Mouse (Mus musculus): ENCODE measurements at regions not wholly inside any gene's neighbourhood (a gene's known extent, or its start where the extent isn't known, plus 50 kb on each side); places are given as distances from the start of the nearest gene placed in this dataset.

DNA sequence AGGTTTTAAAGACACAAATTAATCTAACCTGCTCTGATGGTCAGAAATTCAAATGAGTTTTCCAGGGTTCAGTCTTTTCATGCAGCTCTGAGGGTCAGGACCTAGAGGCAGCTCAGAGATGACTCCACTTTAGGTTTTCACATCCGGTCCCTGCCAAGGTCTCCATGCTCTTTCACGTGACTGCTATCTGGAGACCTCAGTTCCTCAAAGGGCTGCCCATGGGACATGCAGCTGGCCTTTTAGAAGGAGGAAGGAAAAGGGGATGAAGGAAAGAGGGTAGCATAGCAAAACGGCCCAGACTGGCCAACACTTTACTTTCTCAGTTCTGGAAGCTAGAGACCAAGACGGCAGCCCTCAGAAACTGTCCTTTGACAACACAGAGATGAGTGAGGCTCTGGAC is 276.6 kb downstream of the Nuak1 start:
- no peak for TF ChIP-seq MYOG (IDR thresholded peaks at IDR 0.05; ENCODE audit: control insufficient read depth, extremely low read depth, insufficient read length)
- TF ChIP-seq MAX (IDR thresholded peaks at IDR 0.05): no peak
- no peak for TF ChIP-seq CTCF (IDR thresholded peaks at IDR 0.05; ENCODE audit: control insufficient read depth, insufficient read depth, insufficient read length)
- no peak for TF ChIP-seq CEBPB (IDR thresholded peaks at IDR 0.05; ENCODE audit: low read depth)
- no peak for TF ChIP-seq MYOD1 (IDR thresholded peaks at IDR 0.05; ENCODE audit: control insufficient read depth, insufficient read length, low read depth)
- TF ChIP-seq FOSL1 (IDR thresholded peaks at IDR 0.05; ENCODE audit: insufficient read depth, low read length, poor library complexity, severe bottlenecking): no peak
- TF ChIP-seq USF1 (IDR thresholded peaks at IDR 0.05; ENCODE audit: low read depth): no peak
- no peak overlapping the region for H3K4me3 ChIP-seq (ENCODE audit: insufficient read depth, poor library complexity, severe bottlenecking)
- H3K79me3 ChIP-seq (ENCODE audit: low read depth): no peaks in the 10 kb centered on the region
- H3ac ChIP-seq (ENCODE audit: control insufficient read depth, insufficient read length, low read depth): no peak overlapping the region
- H3K36me3 ChIP-seq (ENCODE audit: control insufficient read depth, insufficient read depth): no peaks in the 10 kb centered on the region
- no peaks in the 10 kb centered on the region for H3K79me2 ChIP-seq (ENCODE audit: control insufficient read depth, insufficient read depth)
- peaks cover 6% of the 10 kb centered on the region for H3K27me3 ChIP-seq (ENCODE audit: control insufficient read depth, insufficient read depth, insufficient read length)

DNA sequence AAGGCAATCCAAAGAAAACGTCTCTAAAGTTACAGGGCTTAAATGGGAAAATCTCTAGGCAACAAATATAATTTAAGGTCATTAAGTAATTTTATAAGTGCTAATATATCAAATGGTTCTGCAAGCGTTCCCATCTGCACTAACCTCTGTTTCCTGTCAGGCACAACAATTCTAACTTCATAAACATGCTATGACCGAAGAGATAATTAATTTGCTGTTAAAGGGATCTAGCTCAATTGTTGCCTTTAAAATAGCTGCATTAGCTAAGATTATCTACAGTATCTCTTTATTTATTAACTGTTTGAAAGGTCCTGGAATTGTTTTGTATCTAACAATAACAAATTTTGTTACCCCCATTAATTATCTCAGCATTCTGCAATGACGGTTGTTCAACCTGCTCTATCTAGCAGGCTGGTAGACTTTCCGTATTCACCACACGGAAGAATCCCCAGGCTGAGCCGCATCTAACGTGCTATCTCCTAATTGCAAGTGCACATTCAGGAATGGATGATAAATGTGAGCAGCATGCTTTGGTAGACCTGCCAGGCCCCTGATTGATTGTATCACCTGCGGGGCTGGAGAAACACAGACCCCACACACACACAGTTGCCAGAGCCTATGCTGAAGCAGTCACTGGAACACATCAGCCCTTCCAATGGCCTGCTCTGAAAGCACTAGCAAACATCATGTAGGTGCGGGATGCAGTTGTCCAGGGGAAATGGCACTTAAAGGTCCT is 274.4 kb downstream of the Nuak1 start:
- no peak for TF ChIP-seq CEBPB (IDR thresholded peaks at IDR 0.05; ENCODE audit: low read depth)
- no peak for TF ChIP-seq FOSL1 (IDR thresholded peaks at IDR 0.05; ENCODE audit: insufficient read depth, low read length, poor library complexity, severe bottlenecking)
- TF ChIP-seq USF1 (IDR thresholded peaks at IDR 0.05; ENCODE audit: low read depth): no peak
- Histone ChIP-seq H3K79me2 (ENCODE audit: control insufficient read depth, insufficient read depth) (no peaks in the 10 kb centered on the region), H3K79me3 (ENCODE audit: low read depth) (no peaks in the 10 kb centered on the region), H3K4me3 (ENCODE audit: insufficient read depth, poor library complexity, severe bottlenecking) (no peak overlapping the region), H3ac (ENCODE audit: control insufficient read depth, insufficient read length, low read depth) (no peak overlapping the region), H3K27me3 (ENCODE audit: control insufficient read depth, insufficient read depth, insufficient read length) (peaks cover 6% of the 10 kb centered on the region), H3K36me3 (ENCODE audit: control insufficient read depth, insufficient read depth) (no peaks in the 10 kb centered on the region)

DNA sequence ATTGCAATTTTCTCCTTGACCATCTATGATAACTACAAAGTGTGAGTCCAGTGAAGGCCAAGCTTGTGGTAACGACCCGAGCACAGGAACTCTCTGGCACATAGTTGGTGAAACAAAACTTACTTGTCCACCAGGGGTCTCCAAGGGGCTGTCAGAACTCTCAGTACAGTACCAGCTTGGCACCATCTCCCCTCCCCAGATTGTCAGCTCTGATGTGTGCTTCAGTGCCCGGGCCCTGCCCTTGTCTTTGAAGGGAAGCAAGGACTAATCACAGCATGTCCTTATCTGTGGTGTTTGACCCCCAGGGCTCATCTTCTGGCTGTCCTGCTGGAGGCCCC is 273.9 kb downstream of the Nuak1 start:
- Histone ChIP-seq H3ac (ENCODE audit: control insufficient read depth, insufficient read length, low read depth) (no peak overlapping the region), H3K27me3 (ENCODE audit: control insufficient read depth, insufficient read depth, insufficient read length) (peaks cover 6% of the 10 kb centered on the region), H3K4me3 (ENCODE audit: insufficient read depth, poor library complexity, severe bottlenecking) (no peak overlapping the region), H3K36me3 (ENCODE audit: control insufficient read depth, insufficient read depth) (no peaks in the 10 kb centered on the region), H3K79me2 (ENCODE audit: control insufficient read depth, insufficient read depth) (no peaks in the 10 kb centered on the region), H3K79me3 (ENCODE audit: low read depth) (no peaks in the 10 kb centered on the region)
- TF ChIP-seq MYOD1 (IDR thresholded peaks at IDR 0.05; ENCODE audit: control insufficient read depth, insufficient read length, low read depth): no peak

DNA sequence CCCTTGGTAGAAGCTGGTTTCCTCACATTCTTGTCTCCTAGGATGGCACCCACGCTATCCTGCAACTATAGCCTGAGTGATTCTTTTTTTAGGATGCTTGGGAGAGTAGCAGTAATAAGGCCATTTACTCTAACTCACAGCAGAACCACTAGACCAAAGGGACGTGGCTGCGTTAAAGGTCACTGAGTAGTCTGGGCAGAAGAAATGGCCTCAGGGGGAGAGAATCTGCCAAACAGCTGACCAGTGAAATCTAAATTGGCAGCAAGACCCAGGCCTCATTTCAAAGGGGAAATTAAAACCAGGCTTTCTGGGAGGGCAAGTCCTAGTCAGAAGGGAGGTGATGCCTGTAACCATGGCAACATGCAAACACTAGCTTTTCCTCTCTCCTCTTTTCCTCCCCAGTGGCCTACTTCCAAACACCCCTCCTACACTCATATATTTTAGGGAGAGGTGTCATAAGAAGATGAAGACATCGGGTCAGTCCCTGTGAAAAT is 267.5 kb downstream of the Nuak1 start:
- H3K27me3 ChIP-seq (ENCODE audit: control insufficient read depth, insufficient read depth, insufficient read length): no peaks in the 10 kb centered on the region
- H3K36me3 ChIP-seq (ENCODE audit: control insufficient read depth, insufficient read depth): no peaks in the 10 kb centered on the region
- H3ac ChIP-seq (ENCODE audit: control insufficient read depth, insufficient read length, low read depth): no peak overlapping the region
- H3K79me3 ChIP-seq (ENCODE audit: low read depth): no peaks in the 10 kb centered on the region
- TF ChIP-seq CTCF (IDR thresholded peaks at IDR 0.05; ENCODE audit: control insufficient read depth, insufficient read depth, insufficient read length) (no peak), USF1 (IDR thresholded peaks at IDR 0.05; ENCODE audit: low read depth) (no peak), MYOD1 (IDR thresholded peaks at IDR 0.05; ENCODE audit: control insufficient read depth, insufficient read length, low read depth) (no peak), CEBPB (IDR thresholded peaks at IDR 0.05; ENCODE audit: low read depth) (no peak), MYOG (IDR thresholded peaks at IDR 0.05; ENCODE audit: control insufficient read depth, extremely low read depth, insufficient read length) (no peak), MAX (IDR thresholded peaks at IDR 0.05) (no peak), FOSL1 (IDR thresholded peaks at IDR 0.05; ENCODE audit: insufficient read depth, low read length, poor library complexity, severe bottlenecking) (no peak)
- H3K79me2 ChIP-seq (ENCODE audit: control insufficient read depth, insufficient read depth): no peaks in the 10 kb centered on the region
- H3K4me3 ChIP-seq (ENCODE audit: insufficient read depth, poor library complexity, severe bottlenecking): no peak overlapping the region

DNA sequence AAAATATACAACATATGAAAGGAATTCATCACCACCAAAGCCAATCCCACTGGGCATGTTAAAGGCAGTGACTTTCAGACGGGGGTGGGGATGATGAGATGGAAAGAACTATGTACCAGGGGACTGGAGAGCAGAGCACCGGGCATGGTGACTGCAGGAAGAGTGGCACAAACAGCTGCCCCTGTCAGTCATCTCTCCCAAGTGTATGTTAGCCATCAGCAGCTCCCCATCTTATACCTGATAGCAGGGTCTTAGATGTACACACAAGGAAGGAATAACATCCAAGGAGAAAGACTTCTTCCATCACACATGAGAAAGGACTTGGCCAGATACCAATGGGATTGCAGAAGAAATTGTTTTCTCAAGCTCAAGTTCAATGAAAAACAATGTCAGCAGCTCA is 257.2 kb downstream of the Nuak1 start:
- Histone ChIP-seq H3K79me3 (ENCODE audit: low read depth) (no peaks in the 10 kb centered on the region), H3K36me3 (ENCODE audit: control insufficient read depth, insufficient read depth) (no peaks in the 10 kb centered on the region), H3K4me3 (ENCODE audit: insufficient read depth, poor library complexity, severe bottlenecking) (no peak overlapping the region), H3ac (ENCODE audit: control insufficient read depth, insufficient read length, low read depth) (no peak overlapping the region), H3K79me2 (ENCODE audit: control insufficient read depth, insufficient read depth) (no peaks in the 10 kb centered on the region), H3K27me3 (ENCODE audit: control insufficient read depth, insufficient read depth, insufficient read length) (no peaks in the 10 kb centered on the region)
- TF ChIP-seq MYOD1 (IDR thresholded peaks at IDR 0.05; ENCODE audit: control insufficient read depth, insufficient read length, low read depth) (peak; percentile 91), MAX (IDR thresholded peaks at IDR 0.05) (no peak), CEBPB (IDR thresholded peaks at IDR 0.05; ENCODE audit: low read depth) (no peak), MYOG (IDR thresholded peaks at IDR 0.05; ENCODE audit: control insufficient read depth, extremely low read depth, insufficient read length) (no peak)

DNA sequence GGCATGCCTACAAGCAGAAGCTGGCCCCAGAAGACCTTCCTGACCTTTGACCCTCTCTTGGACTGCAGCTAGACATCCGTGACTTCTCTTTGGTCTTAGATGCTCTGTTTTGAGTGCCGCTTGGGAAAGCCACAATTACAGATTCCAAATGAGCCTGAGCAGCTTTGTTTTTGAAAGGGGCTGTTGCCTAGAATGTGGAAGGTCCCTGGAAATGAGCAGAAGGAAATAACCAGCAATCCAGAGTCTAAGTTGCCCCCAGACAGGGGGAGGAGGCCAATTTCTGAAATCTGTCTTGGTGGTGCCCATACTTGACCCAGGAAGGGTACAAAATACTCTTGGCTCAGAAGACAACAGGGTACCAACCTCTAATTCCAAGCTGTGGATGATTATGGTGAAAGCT is 253.9 kb downstream of the Nuak1 start:
- Histone ChIP-seq H3K36me3 (ENCODE audit: control insufficient read depth, insufficient read depth) (no peaks in the 10 kb centered on the region), H3ac (ENCODE audit: control insufficient read depth, insufficient read length, low read depth) (no peak overlapping the region), H3K79me3 (ENCODE audit: low read depth) (no peaks in the 10 kb centered on the region), H3K27me3 (ENCODE audit: control insufficient read depth, insufficient read depth, insufficient read length) (no peaks in the 10 kb centered on the region), H3K79me2 (ENCODE audit: control insufficient read depth, insufficient read depth) (no peaks in the 10 kb centered on the region), H3K4me3 (ENCODE audit: insufficient read depth, poor library complexity, severe bottlenecking) (no peak overlapping the region)
- TF ChIP-seq FOSL1 (IDR thresholded peaks at IDR 0.05; ENCODE audit: insufficient read depth, low read length, poor library complexity, severe bottlenecking) (no peak), MYOG (IDR thresholded peaks at IDR 0.05; ENCODE audit: control insufficient read depth, extremely low read depth, insufficient read length) (no peak), USF1 (IDR thresholded peaks at IDR 0.05; ENCODE audit: low read depth) (no peak), CTCF (IDR thresholded peaks at IDR 0.05; ENCODE audit: control insufficient read depth, insufficient read depth, insufficient read length) (no peak), CEBPB (IDR thresholded peaks at IDR 0.05; ENCODE audit: low read depth) (no peak), MYOD1 (IDR thresholded peaks at IDR 0.05; ENCODE audit: control insufficient read depth, insufficient read length, low read depth) (no peak), MAX (IDR thresholded peaks at IDR 0.05) (no peak)
